Mouse (Mus musculus): ENCODE results near the gene Olfr167. TPM values are rescaled to one million over a fixed set of nuclear protein-coding genes. Genes with fewer than 3 reads are reported as not detected.
"Not testable (repeated sequence)": the region's sequence is repeated elsewhere in the genome, so short reads cannot be mapped to it uniquely, and the experiment has no call there.

The Olfr167 gene
- polyA plus RNA-seq (2016; fragmentation: Nextera tagmentation; extraction: Ambion mirVana): not detected in 2 replicates

DNA sequence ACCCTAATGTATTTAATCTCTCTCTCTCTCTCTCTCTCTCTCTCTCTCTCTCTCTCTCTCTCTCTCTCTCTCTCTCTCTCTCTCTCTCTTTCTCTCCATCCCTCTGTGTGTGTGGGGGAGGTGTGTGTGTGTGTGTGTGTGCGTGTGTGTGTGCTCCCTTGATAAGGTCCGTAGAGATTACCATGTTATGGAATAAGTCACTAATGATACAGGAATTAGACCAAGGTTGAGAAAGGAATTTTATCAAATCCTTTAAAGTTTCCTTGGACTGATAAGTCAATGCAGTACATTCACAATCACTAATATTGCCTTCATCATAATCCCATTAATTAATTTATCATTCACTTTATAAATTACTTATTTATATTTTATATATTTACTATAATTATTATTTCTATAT, at the start of gene Olfr167:
Gene Olfr167 (minus strand): TSS at position 101 of the 400 bp plus-strand sequence.
- H3K36me3 ChIP-seq: no peaks in the 10 kb centered on the region
- H3K27ac ChIP-seq: no peak within 1 kb of the TSS
- H3K4me3 ChIP-seq: no peak within 1 kb of the TSS
- WGBS: 89% methylated on average over 2 of the region's 2 CpGs
- no peaks in the 10 kb centered on the region; the same call in 1 of the 2 replicates for H3K9me3 ChIP-seq (replicated peaks)
- DNase-seq (ENCODE audit: low spot score): no peak
- no peaks in the 10 kb centered on the region for H3K4me1 ChIP-seq
- no peaks in the 10 kb centered on the region for H3K27me3 ChIP-seq (ENCODE audit: low read depth, poor library complexity, severe bottlenecking)

DNA sequence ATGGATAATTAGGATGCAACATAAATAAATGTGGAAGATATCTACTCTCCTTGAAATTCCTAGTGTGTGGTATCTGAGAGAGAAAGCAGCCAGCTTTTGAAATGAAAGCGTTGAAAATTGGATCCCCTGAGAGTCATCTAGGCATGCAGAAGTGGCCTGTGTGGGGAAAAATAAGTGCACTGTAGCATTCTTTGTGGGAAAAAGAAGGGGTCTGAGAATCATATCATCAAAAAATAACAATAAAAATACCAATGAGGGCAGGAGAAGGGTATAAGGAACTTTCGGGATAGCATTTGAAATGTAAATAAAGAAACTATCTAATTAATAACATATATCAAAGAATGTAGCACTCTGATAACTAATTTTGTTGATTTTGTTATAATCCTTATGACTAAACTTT, 49.6 kb upstream of the Olfr167 start, which contains the start of gene Olfr169:
Gene Olfr169 (minus strand): TSS at position 101 of the 400 bp plus-strand sequence.
- H3K4me3 ChIP-seq; H3K4me1 ChIP-seq; DNase-seq (ENCODE audit: low spot score); H3K36me3 ChIP-seq; H3K27ac ChIP-seq; H3K9me3 ChIP-seq (replicated peaks); H3K27me3 ChIP-seq (ENCODE audit: low read depth, poor library complexity, severe bottlenecking): not testable (repeated sequence)
- 95% methylated on average over 2 of the region's 2 CpGs for WGBS

DNA sequence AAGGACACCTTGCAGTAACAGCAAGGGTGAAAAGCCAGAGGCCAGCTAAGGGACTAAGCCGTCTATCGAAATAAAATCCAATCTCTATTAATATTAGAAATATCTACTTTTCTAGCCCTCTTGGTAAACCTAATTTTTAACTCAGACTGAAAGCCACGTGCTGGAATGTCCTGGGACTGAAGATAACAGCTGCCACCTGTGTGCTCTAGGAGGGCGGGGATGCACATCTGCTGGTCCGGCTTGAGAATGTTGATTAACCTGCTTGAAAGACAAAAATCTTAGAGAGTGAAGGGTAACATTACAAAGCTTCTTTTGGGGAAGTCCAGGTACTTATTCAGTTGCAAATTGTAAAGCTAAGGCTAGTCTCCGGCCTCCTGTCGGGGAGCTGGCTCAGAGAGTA, 31.4 kb upstream of the Olfr167 start:
- H3K27me3 ChIP-seq (ENCODE audit: low read depth, poor library complexity, severe bottlenecking); H3K9me3 ChIP-seq (replicated peaks); H3K4me3 ChIP-seq; H3K36me3 ChIP-seq; DNase-seq (ENCODE audit: low spot score); H3K4me1 ChIP-seq; H3K27ac ChIP-seq: not testable (repeated sequence)
- WGBS: 89% methylated on average over 7 of the region's 7 CpGs

DNA sequence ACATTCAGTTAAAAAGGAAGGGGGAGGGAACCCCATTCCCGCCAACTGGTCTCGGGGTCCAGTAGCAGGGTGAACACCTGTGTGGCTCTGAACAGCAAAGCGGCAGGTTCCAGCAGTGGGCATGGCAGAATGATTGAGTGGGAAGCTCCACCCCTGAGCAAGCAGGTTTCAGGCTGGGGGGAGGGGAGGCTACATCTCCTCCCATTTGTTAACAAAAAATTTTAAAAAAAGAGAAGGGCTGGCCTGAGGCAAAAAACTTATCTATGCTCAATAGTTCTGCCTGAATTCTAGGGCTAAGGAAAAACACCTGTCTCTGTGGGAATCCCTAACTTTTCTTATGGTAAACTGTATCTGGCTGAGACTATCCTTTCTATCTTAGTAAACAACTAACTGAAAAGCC, 30.2 kb upstream of the Olfr167 start:
- not testable (repeated sequence) for H3K27me3 ChIP-seq (ENCODE audit: low read depth, poor library complexity, severe bottlenecking); H3K36me3 ChIP-seq; H3K4me1 ChIP-seq; H3K9me3 ChIP-seq (replicated peaks); H3K4me3 ChIP-seq; H3K27ac ChIP-seq; DNase-seq (ENCODE audit: low spot score)
- 79% methylated on average over 3 of the region's 3 CpGs for WGBS

DNA sequence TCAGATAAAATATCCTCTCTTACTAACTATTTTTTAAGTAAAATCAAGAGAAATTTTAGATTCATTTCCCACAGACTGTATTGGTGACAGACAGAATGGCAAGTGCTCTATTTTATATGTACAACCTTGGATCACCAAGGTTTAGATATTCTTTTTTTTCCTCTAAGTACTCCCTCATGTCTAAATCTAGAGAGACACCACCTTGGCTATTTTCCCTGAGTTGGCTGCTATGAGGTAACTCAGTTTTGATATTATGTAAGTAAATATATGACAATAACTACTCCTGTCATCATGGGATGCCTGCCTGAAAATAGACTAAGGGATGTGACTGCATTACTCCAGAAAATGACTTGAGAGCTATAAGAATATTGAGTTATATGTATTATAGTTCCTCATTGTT, 13.4 kb upstream of the Olfr167 start, which contains the start of gene Olfr168:
Gene Olfr168 (minus strand): TSS at position 101 of the 400 bp plus-strand sequence.
- H3K36me3 ChIP-seq: no peaks in the 10 kb centered on the region
- no peaks in the 10 kb centered on the region for H3K9me3 ChIP-seq (replicated peaks)
- no peak for DNase-seq (ENCODE audit: low spot score)
- H3K27me3 ChIP-seq (ENCODE audit: low read depth, poor library complexity, severe bottlenecking): no peaks in the 10 kb centered on the region
- H3K27ac ChIP-seq: no peak within 1 kb of the TSS
- H3K4me3 ChIP-seq: no peak within 1 kb of the TSS
- H3K4me1 ChIP-seq: no peaks in the 10 kb centered on the region

DNA sequence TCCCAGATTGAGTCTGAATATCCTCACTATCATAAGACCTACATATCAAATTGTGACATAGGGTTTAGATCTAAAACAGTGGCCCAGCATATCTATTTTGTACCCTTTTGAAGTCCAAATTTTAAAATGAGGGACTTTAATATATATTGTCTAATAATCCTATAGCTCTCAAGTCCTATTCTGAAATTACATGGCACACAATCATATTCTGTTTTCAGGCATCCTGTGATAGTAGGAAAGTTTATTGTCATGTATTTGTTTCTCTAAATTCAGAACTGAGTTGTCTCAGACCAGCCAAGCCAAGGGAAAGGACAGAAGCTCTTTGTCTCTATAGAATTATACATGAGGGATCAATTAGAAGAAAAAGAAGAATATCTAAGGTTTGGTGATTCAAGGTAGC, 38.7 kb downstream of the Olfr167 start, which contains the start of gene Olfr166:
Gene Olfr166 (plus strand): TSS at position 301 of the 400 bp plus-strand sequence.
- Histone ChIP-seq H3K27me3 (ENCODE audit: low read depth, poor library complexity, severe bottlenecking) (no peaks in the 10 kb centered on the region), H3K4me3 (no peak within 1 kb of the TSS), H3K36me3 (no peaks in the 10 kb centered on the region), H3K27ac (no peak within 1 kb of the TSS), H3K4me1 (no peaks in the 10 kb centered on the region), H3K9me3 (replicated peaks) (0 out of 2 replicates have a peak, but pooled peaks cover 4% of the 10 kb centered on the region)
- DNase-seq (ENCODE audit: low spot score): no peak

DNA sequence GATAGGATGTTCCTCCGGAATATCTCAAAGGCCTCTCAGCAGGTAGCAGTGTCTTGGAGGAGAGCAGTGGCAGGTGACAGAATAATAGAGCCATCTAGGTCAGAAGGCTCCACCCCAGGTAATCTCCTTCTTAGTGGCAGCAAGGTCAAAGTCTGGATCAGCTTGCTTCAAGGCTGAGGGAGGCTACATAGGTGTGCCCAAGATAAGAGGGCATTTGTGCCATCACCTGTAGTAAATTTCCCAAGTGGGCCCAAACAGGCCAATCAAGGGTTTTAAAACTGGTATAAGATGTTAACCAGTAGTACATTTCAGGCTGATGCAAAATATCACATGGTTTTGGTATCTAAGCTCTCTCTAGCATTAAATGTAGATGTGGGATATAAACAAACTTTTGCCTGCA, 57.7 kb downstream of the Olfr167 start:
- H3K9me3 ChIP-seq (replicated peaks): no peaks in the 10 kb centered on the region
- 94% methylated on average over 1 of the region's 1 CpGs for WGBS
- no peaks in the 10 kb centered on the region for H3K27me3 ChIP-seq (ENCODE audit: low read depth, poor library complexity, severe bottlenecking)
- no peak for DNase-seq (ENCODE audit: low spot score)
- no peak overlapping the region for H3K27ac ChIP-seq
- no peaks in the 10 kb centered on the region for H3K36me3 ChIP-seq
- no peak overlapping the region for H3K4me3 ChIP-seq
- H3K4me1 ChIP-seq: no peaks in the 10 kb centered on the region

Other genes with a start within 250 kb of the Olfr167 start
- gene Olfr164, start 208.2 kb downstream of the Olfr167 start, polyA plus RNA-seq (2016; fragmentation: Nextera tagmentation; extraction: Ambion mirVana): not detected in 2 replicates
- gene Olfr165, start 99.1 kb downstream of the Olfr167 start, polyA plus RNA-seq (2016; fragmentation: Nextera tagmentation; extraction: Ambion mirVana): not detected in 2 replicates
- not detected in 2 replicates for gene Olfr166, start 38.6 kb downstream of the Olfr167 start, polyA plus RNA-seq (2016; fragmentation: Nextera tagmentation; extraction: Ambion mirVana)
- not detected in 2 replicates for gene Olfr168, start 13.3 kb upstream of the Olfr167 start, polyA plus RNA-seq (2016; fragmentation: Nextera tagmentation; extraction: Ambion mirVana)
- gene Olfr169, start 49.5 kb upstream of the Olfr167 start, polyA plus RNA-seq (2016; fragmentation: Nextera tagmentation; extraction: Ambion mirVana): not detected in 2 replicates
- gene Olfr170, start 89.6 kb upstream of the Olfr167 start, polyA plus RNA-seq (2016; fragmentation: Nextera tagmentation; extraction: Ambion mirVana): not detected in 2 replicates
- gene Olfr171, start 107.7 kb upstream of the Olfr167 start, polyA plus RNA-seq (2016; fragmentation: Nextera tagmentation; extraction: Ambion mirVana): not detected in 2 replicates
- gene Lamp3, start 184.1 kb upstream of the Olfr167 start, polyA plus RNA-seq (2016; fragmentation: Nextera tagmentation; extraction: Ambion mirVana): 0.05 TPM in 2 replicates
- 40.9 and 41.6 TPM in 2 replicates for gene B3gnt5, start 237.9 kb upstream of the Olfr167 start, polyA plus RNA-seq (2016; fragmentation: Nextera tagmentation; extraction: Ambion mirVana)

Measured in limb, embryonic 10.5 days (tissue).